Mouse (Mus musculus): Measurements from ENCODE around the gene Acot4.

DNA sequence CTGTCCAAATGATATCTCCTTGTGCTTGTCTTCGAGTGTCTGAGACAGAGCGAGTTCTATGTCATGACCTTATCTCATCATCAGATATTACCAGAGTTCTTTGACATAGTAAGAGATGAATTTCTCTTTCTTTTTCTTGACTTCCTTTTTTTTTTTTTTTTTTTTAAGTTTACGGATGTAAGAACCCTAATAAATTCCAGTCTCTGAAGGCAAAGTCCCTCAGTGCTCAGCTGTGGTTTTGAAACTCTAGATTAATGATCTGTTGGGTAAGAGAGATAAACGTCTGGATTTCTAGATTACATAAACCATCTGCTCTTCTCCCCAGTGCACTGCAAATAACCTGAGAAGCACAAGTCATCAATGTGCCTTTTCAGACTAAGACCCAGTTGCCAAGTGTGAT lies 4.1 kb upstream of the Acot4 start:
- TF ChIP-seq CTCF (IDR thresholded peaks at IDR 0.05; ENCODE audit: low read depth, low read length) (no peak), POLR2A (IDR thresholded peaks at IDR 0.05; ENCODE audit: insufficient read depth, low read length) (no peak), EP300 (IDR thresholded peaks at IDR 0.05; ENCODE audit: insufficient read depth, low read depth, low read length) (no peak)

All from ES-Bruce4 (cell line).